8 mouse cellular contexts compared by ENCODE assay signal in genomic region chr10:116017845-116018479, GRCm38 (mm10). TPM values are rescaled to one million over a fixed set of nuclear protein-coding genes. Genes with fewer than 3 reads are reported as not detected.
DNase-seq lines count a peak whose midpoint lies in the region; ATAC-seq and TF ChIP-seq lines count a peak whose summit lies in the region.

TSS of gene Ptprr (plus strand) at chr10:116018213.

- H3K27me3 ChIP-seq in embryonic facial prominence, embryonic 11.5 days (ENCODE audit: control insufficient read depth, insufficient read depth, low read length) = peaks cover 4% of the 10 kb centered on the region
- peaks cover 6% of the 10 kb centered on the region; the same call in 1 of the 2 replicates for H3K27me3 ChIP-seq in heart, embryonic 14.5 days (ENCODE audit: control insufficient read depth, insufficient read depth, low read length)
- H3K27me3 ChIP-seq in liver, embryonic 11.5 days (replicated peaks; ENCODE audit: control insufficient read depth, insufficient read depth, low read length) = peaks cover 9% of the 10 kb centered on the region
- no peaks in the 10 kb centered on the region for H3K27me3 ChIP-seq in myocyte (ENCODE audit: control insufficient read depth, insufficient read depth, insufficient read length)

- no peaks in the 10 kb centered on the region for H3K36me3 ChIP-seq in embryonic facial prominence, embryonic 11.5 days (replicated peaks; ENCODE audit: control insufficient read depth, insufficient read depth, low read depth, low read length)
- no peaks in the 10 kb centered on the region for H3K36me3 ChIP-seq in heart, embryonic 14.5 days (ENCODE audit: control insufficient read depth, insufficient read depth, low read length)
- no peaks in the 10 kb centered on the region for H3K36me3 ChIP-seq in liver, embryonic 11.5 days (ENCODE audit: control insufficient read depth, insufficient read depth, low read length)
- no peaks in the 10 kb centered on the region for H3K36me3 ChIP-seq in myocyte (ENCODE audit: control insufficient read depth, insufficient read depth)

- no peak for TF ChIP-seq POLR2A in myocyte (IDR thresholded peaks at IDR 0.05; ENCODE audit: insufficient read length, low read depth)

- H3K9me3 ChIP-seq in embryonic facial prominence, embryonic 11.5 days (replicated peaks; ENCODE audit: control insufficient read depth, low read length) = no peaks in the 10 kb centered on the region
- H3K9me3 ChIP-seq in heart, embryonic 14.5 days (ENCODE audit: control insufficient read depth, low read length) = no peaks in the 10 kb centered on the region
- H3K9me3 ChIP-seq in liver, embryonic 11.5 days (ENCODE audit: control insufficient read depth, low read length) = no peaks in the 10 kb centered on the region

- no peak within 1 kb of the TSS for H3K27ac ChIP-seq in embryonic facial prominence, embryonic 11.5 days (replicated peaks; ENCODE audit: low read depth, low read length)
- no peak within 1 kb of the TSS for H3K27ac ChIP-seq in heart, embryonic 14.5 days (replicated peaks in 1 of 2; ENCODE audit: control insufficient read depth in 1 of 2, insufficient read depth in 1 of 2, low read depth in 2 of 2, low read length in 2 of 2)
- no peak within 1 kb of the TSS for H3K27ac ChIP-seq in liver, embryonic 11.5 days (ENCODE audit: low read depth, low read length)

- ATAC-seq in embryonic facial prominence, embryonic 11.5 days (replicated peaks; ENCODE audit: insufficient number of reproducible peaks, low FRiP score, low TSS enrichment, low read depth) = peak; percentile 96
- ATAC-seq in heart, embryonic 14.5 days (ENCODE audit: insufficient number of reproducible peaks, insufficient read depth, low FRiP score, low read depth) = no peak
- ATAC-seq in liver, embryonic 11.5 days (replicated peaks; ENCODE audit: low FRiP score) = peak; percentile 51

- peak; percentile 1 for DNase-seq in ovary, postnatal 10 days (ENCODE audit: low spot score)
- no peak for DNase-seq in ovary, adult 18-20 months (ENCODE audit: low spot score)
- peak; percentile 90 for DNase-seq in embryonic facial prominence, embryonic 11.5 days (ENCODE audit: low spot score)
- peak; percentile 11 to 51 for DNase-seq in kidney, postnatal 36 days
- peak; percentile 36 for DNase-seq in liver, embryonic 11.5 days (ENCODE audit: low spot score)
- no peak for DNase-seq in urinary bladder, adult 2 months (ENCODE audit: low spot score)

- H3K4me3 ChIP-seq in embryonic facial prominence, embryonic 11.5 days (ENCODE audit: low read depth, low read length) = peak within 1 kb of the TSS; percentile 34
- H3K4me3 ChIP-seq in heart, embryonic 14.5 days (ENCODE audit: control insufficient read depth in 1 of 2, insufficient read depth in 1 of 2, low read depth in 1 of 2, low read length in 2 of 2) = peak within 1 kb of the TSS; percentile 25 to 33
- peak within 1 kb of the TSS; percentile 28 for H3K4me3 ChIP-seq in liver, embryonic 11.5 days (ENCODE audit: low read depth, low read length)
- no peak within 1 kb of the TSS for H3K4me3 ChIP-seq in myocyte

- H3ac ChIP-seq in myocyte (ENCODE audit: control insufficient read depth, insufficient read length) = no peak within 1 kb of the TSS

- under 1% methylated on average over 18 of the region's 19 CpGs for WGBS in embryonic facial prominence, embryonic 11.5 days
- WGBS in heart, embryonic 14.5 days = 0% methylated on average over 19 of the region's 19 CpGs
- WGBS in liver, embryonic 11.5 days = 1% methylated on average over 19 of the region's 19 CpGs

- no peaks in the 10 kb centered on the region; the same call in 1 of the 2 replicates for H3K4me1 ChIP-seq in embryonic facial prominence, embryonic 11.5 days (ENCODE audit: control insufficient read depth, insufficient read depth, low read length)
- H3K4me1 ChIP-seq in heart, embryonic 14.5 days (ENCODE audit: control insufficient read depth in 2 of 2, insufficient read depth in 2 of 2, low read length in 2 of 2) = peaks cover 7 to 9% of the 10 kb centered on the region in 2 experiments; a peak in 2 of 4 replicates
- H3K4me1 ChIP-seq in liver, embryonic 11.5 days (replicated peaks; ENCODE audit: control insufficient read depth, insufficient read depth, low read length) = no peaks in the 10 kb centered on the region; the same call in 1 of the 2 replicates

- no peaks in the 10 kb centered on the region for H3K79me2 ChIP-seq in myocyte (ENCODE audit: control insufficient read depth, insufficient read depth)

- peak within 1 kb of the TSS; percentile 73 for H3K4me2 ChIP-seq in embryonic facial prominence, embryonic 11.5 days (ENCODE audit: low read depth, low read length)
- H3K4me2 ChIP-seq in heart, embryonic 14.5 days (ENCODE audit: low read length) = peak within 1 kb of the TSS; percentile 64
- H3K4me2 ChIP-seq in liver, embryonic 11.5 days = peak within 1 kb of the TSS; percentile 60
- H3K4me2 ChIP-seq in myocyte (ENCODE audit: low read depth) = peak within 1 kb of the TSS; percentile 12

- H3K9ac ChIP-seq in embryonic facial prominence, embryonic 11.5 days (replicated peaks; ENCODE audit: low read length) = peak within 1 kb of the TSS; percentile 13; the same call in 1 of the 2 replicates
- no peak within 1 kb of the TSS for H3K9ac ChIP-seq in heart, embryonic 14.5 days (ENCODE audit: low read length)
- H3K9ac ChIP-seq in liver, embryonic 11.5 days (ENCODE audit: low read depth, low read length) = no peak within 1 kb of the TSS

TF ChIP-seq in myocyte, 11 proteins besides CTCF, POLR2A, EP300 and RAD21:
- TF ChIP-seq MAX (IDR thresholded peaks at IDR 0.05; ENCODE audit: low read depth) = no peak
- no peak for TF ChIP-seq E2F4 (IDR thresholded peaks at IDR 0.05; ENCODE audit: insufficient read depth)
- TF ChIP-seq SRF (IDR thresholded peaks at IDR 0.05; ENCODE audit: control insufficient read depth, insufficient read length, low read depth) = no peak
- no peak for TF ChIP-seq MYOG (IDR thresholded peaks at IDR 0.05; ENCODE audit: control insufficient read depth in 1 of 3, insufficient read depth in 1 of 3, insufficient read length in 2 of 3, low read depth in 2 of 3)
- TF ChIP-seq USF1 (IDR thresholded peaks at IDR 0.05; ENCODE audit: low read depth) = no peak
- TF ChIP-seq TCF3 (IDR thresholded peaks at IDR 0.05; ENCODE audit: insufficient read length, low read depth) = no peak

RNA-seq across cellular contexts. Expression of gene Ptprr, which starts in this region (rescaled TPM):
- 2.1 and 2.6 TPM in 2 replicates for polyA plus RNA-seq in embryonic facial prominence, embryonic 11.5 days (2014; fragmentation: Nextera tagmentation; extraction: Ambion mirVana)
- 0.39 and 0.49 TPM in 2 replicates for polyA plus RNA-seq in heart, embryonic 14.5 days (2014; fragmentation: Nextera tagmentation; extraction: Ambion mirVana)
- polyA plus RNA-seq in liver, embryonic 11.5 days (2014; fragmentation: Nextera tagmentation; extraction: Ambion mirVana) = 0.06 and 0.15 TPM in 2 replicates
- 0.11 TPM for polyA plus RNA-seq in myocyte (2012; fragmentation: generic; extraction: Trizol)
- 22.5 and 27.8 TPM in 2 replicates for polyA plus RNA-seq in urinary bladder, adult 2 months (2012; rRNA removed)

Comparison
In these comparisons a context has a peak if more than half of its experiments do, and no peak if none do; other contexts are left out.
1. DNase-seq: peak in ovary, postnatal 10 days (single experiment), embryonic facial prominence, embryonic 11.5 days (single experiment) and kidney, postnatal 36 days (2 of 2); none in ovary, adult 18-20 months (single experiment) and urinary bladder, adult 2 months (single experiment).
2. Peak in DNase-seq, ATAC-seq, H3K4me3 ChIP-seq and H3K4me2 ChIP-seq in liver, embryonic 11.5 days; RNA of the gene not detected or under 1 TPM.
3. H3K4me2 ChIP-seq: peak in every context shown above with its lines; median percentile 73 in embryonic facial prominence, embryonic 11.5 days; 64 in heart, embryonic 14.5 days; 60 in liver, embryonic 11.5 days; 12 in myocyte.